Mouse (Mus musculus) thymus, postnatal 4 days (tissue): ENCODE data around the gene Prmt7.
"Not testable (repeated sequence)": the region's sequence is repeated elsewhere in the genome, so short reads cannot be mapped to it uniquely, and the experiment has no call there.

ENCODE experiments used
- DNase-seq: peaks from one replicate; pipeline ENCODE4 v3.0.0; 2021

The Prmt7 gene

DNA sequence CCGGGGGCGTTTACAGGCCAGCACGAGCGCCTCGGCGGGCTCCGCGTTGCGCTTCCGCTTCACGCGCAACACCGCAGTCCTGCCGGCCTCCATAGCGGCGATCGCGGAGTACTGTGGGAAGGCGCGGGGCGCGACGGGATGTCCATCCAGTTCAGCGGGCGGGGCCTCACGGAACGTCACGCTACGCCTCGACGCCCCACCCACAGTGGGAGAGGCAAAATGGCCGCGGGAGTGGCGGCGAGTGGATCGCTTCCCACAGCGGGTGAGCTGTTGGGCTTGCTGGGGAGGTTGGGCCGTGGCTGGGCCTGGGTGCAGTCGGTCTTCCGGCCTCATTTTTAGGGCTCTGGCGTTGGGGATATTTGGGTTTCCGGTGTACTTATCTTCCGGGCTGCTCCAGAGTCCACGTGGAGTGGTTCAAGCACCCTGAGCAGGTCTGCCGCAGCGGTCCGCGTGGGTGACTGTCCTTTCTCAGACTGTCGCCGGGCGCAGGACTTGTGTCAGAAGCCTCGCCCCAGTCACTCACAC lies at the start of gene Prmt7, which contains the start of gene Slc7a6os:
Prmt7 (plus strand) TSS at position 116 of the 525 bp plus-strand sequence.
Slc7a6os (minus strand) TSS at position 115 of the 525 bp plus-strand sequence.
- DNase-seq: peak; percentile 96

DNA sequence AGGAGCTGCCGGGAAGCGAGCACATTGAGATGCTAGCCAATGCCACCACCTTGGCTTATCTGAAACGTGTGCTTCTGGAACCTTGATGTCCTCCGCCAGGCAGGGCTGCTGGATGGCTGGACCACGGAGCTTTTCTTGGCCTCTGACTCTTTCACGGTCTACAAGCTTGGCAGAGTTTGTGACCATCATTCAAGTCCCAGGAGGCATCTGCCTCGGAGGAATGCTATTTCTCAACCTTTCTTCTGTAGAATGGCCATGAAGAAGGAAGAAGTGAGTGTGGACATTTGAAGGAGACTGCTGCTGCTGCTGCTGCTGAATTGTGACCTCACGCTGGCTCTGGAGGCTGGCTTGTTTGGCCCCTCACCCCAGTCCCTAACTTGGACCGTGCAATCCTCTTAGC lies 47.5 kb upstream of the Prmt7 start:
- DNase-seq: no peak

DNA sequence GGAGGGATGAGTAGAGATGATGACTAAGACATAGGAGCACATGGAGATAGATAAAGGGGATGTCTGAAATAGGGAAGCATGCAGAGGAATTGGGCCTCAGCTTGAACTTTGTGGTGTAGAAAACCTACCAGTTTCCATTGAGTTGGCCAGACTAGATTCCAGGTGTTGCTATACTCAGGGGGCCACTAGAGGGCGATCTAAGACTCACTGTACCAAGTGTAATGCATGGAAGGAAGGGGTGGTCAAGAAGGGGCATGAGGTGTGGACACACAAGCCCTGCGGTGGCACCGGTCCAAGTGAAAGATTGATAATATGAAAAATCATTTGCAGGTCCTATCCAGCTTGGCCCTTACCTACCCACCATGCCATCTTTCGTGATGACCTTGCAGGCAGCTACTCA lies 45.3 kb upstream of the Prmt7 start:
- peak; percentile 86 for DNase-seq

DNA sequence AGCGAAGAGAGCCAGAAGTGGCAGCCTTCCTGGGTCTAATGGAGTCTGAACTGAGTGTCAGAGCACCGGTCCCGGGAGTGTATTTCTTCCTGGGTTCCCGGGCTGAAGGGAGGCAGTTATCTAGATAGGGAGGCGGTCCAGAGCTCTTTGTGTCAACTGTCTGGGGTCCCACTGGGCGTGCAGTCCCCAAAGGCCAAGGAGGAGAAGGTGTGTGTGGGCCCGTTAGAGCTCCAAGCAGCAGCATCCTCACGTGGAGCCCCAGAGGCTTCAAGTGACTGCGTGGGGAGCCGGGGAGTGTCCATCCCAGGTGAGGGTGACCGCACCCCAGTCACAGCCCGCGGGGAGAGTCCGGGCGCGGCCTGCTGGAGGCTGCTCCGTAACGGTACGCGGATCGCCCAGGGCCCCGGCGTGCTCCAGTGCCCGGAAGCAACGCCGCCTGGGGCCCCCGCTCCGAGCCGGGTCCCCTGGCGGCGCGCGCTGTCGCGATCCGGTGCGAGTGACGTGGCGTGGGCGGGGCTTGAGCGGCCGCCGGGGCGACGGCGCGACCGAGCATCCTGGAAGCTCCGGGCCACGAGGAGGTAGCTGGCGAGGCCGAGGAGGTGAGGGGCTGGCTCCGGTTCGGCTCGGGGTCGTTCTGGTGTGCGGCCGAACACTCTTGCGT lies 42.2 kb upstream of the Prmt7 start, which contains the start of gene Slc7a6:
Slc7a6 (plus strand) TSS at position 502 of the 661 bp plus-strand sequence.
- DNase-seq: peak; percentile 98

DNA sequence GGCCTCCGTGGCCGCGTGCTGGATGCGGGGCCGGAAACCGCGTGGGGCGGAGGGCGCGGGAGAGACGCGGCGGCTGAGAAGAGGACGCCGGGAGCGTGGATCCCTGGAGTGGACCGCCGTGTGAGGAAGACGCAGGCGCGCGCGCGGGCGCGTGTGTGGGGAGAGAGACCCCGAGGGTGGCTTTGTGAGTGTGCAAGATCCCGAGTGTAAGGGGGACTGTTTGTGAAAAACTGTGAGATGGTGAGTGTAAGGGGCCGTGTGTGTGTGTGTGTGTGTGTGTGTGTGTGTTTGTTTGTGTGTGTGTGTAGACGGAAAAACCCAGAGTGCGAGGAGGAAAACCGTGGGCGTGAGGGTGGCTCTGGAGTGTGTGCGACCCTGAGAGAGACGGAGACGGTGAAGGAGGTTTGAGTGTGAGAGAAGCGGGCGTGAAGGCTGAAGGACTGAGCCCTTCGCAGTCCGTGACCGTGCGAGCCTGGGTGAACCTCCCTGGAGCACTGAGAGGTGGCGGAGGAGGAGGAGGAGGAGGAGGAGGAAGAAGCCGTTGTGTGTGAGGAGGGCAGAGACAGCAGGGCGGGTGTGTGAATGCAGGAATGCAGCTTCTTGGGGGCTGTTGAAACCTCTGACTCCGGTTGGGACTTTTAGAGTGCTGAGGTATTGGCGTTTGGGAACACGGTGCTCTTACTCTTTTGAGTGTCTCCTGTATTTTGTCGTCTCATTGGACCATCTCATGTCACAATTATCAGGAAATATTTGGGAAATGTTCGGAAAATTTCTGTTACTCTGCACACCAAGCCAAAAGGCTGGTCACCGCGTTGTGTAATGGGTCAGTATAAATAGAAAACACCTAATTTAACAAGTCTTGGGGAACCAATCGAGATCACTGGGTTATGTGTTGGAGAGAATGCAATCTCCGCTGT lies 41.5 kb upstream of the Prmt7 start:
- DNase-seq: peak; percentile 65

DNA sequence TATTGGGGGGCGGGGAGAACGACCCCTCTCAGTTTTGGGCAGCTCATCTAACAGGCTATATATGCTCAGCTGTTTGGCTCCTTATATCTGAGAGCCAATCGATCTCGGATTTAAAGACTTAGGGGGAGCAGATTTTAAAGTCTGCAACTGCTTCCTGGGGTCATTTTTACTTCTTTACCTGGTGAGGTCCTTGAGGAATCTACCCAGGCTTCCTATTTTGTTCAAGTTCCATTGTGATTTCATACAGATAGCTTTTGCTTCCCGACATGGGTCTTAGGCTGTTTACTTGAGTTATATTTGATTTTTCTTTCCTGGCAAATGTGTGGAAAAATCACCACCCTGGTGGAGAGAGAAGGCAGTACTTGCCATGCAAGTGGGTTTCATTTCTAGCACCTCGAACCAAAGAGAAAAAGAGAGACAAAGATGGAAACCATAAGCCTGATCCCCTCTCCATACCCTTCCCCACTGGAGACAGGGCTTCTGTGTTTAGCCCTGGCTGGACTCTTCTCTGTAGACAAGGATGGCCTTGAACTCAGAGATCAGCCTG lies 40.7 kb upstream of the Prmt7 start:
- DNase-seq: no peak

DNA sequence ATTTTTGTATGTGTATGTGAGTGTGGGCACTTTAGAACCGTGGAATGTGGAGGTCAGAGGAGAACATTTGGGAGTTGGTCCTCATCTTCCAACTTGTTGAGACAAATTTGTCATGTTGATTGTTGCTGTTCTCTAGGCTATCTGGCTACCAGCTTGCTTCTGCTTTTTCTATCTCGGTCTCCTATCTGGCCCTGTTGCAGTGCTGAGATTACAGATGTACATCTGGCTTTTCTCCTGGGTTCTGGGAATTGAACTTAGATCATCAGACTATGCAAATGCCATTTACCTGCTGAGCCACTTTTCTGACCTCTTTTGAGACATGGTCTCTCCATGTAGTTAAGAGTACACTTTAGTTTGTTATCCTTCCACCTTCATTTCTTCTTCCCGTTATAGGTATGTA lies 37.2 kb upstream of the Prmt7 start:
- DNase-seq: no peak

DNA sequence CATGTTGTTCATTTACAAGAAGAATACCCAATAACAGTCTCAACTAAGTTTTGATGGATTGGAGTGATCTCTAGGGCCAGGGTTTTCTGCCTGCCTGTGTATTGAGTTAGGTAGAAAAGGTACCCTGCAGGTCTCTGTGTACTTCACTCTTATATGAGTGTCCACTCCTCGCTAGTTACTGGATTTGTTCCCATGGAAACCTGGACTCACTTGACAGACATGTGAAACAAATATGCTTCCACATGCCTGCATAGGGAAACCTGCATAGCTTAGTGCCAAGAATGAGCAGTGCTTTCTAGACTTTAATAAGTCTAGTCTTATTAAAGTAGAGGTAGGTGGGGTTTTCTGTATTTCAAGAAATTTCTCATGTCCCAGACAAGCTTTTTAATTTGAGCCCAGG lies 33.8 kb upstream of the Prmt7 start:
- no peak for DNase-seq

DNA sequence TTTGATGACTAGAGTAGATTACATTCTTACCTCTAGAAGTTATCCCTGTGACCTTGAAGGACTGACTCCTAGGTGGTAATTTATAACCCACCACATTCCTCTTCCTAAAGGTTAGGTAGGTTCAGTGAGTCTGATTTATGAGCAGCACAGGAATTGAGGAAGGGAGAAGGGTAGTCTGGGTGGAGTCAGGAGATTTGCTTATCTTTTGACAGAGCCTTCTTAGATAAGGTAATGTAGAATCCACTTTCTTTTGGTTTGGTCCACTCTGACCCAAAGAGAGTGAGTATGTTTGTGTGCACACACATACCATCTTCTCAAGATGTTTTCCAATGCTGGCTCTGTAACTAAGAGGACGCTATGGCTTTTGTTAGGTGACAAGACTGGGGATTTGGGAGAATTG lies 33.1 kb upstream of the Prmt7 start:
- DNase-seq: no peak

DNA sequence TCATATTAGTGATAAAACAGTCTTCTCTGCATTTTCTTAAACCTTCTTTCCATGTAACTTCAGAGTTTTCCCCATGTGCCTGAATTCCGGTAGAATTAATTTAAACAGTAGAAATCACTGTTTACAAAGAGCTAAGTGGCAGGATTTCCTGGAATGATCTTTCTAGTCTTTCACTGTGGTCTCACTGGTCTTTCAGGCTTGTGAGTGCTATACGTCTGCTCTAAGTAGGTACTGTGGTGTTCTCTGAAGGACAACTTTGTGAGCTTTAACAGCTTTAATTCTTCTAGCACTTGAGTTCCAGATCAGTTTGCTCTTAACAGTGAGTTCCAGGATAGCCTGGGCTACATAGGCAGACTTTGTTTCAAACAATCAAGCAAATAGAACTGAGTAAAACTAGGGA lies 32.3 kb upstream of the Prmt7 start:
- no peak for DNase-seq

DNA sequence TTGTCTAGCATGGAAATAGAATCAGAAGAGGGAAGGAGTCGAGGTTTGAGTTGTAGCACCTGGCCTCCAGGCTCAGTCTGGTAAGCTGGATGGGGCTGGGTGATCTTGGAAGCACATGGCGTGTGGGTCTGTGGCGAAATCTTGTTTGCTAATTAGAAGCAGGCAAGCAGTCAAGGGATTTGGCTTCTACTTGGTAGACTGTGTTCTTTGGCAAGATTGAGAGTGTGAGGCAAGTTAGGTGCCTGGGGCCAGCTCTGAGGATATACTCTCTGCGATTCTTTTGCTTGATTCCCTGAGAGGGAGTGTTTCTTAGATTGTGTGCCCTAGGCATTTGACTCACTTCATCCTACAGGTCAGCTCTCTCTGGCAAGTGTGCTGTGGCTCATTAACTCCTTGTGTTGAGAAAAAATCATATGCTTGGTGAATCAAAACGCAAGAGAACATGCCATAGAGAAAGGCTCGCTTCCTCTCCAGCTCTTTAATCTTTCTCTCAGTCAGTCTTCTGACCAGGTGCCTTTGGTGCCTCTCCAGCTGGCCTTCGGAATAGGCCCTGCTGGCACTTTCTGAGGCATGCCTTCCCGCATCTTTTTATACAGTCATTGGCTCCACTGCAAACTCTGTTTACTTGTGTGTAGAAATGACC lies 25.0 kb upstream of the Prmt7 start:
- DNase-seq: no peak

DNA sequence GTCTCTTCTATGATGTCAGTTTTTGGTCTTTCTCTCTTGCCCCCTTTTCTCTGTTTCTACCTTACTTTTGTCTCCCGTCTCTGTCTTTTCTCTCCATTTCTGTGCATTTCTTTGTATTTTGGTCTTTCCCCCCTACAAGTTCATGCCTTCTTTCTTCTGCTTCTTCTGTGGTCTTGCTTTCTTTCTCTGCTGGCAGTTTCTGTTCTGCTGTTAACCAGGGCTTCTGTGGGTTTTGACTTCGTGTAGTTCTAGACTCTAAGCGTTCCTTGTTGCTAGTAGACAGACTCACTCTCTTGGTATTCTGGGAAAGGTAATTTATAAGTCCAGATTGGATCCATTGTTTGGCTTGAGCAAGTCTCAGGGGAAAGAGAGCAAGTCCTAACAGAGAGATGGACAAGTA lies 24.3 kb upstream of the Prmt7 start:
- DNase-seq: no peak

DNA sequence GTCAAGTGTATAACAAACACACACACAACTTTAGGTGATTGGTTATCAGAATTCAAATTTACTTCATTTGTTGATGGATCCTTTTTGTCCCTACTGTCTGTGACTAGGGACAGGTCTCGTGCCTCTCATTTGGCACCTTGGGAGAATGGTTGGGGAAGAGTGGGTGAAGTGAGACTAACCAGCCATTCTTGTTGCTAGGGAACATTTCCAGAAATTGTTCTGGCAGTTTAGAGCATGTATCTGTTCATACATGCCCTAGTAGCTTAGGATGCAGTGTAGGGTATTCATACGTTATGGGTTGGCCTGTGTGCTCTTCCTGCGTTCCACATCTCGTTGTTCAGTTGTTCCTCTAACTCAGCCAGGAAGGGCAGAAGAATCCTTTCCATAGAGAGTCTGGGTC lies 21.6 kb upstream of the Prmt7 start:
- no peak for DNase-seq

DNA sequence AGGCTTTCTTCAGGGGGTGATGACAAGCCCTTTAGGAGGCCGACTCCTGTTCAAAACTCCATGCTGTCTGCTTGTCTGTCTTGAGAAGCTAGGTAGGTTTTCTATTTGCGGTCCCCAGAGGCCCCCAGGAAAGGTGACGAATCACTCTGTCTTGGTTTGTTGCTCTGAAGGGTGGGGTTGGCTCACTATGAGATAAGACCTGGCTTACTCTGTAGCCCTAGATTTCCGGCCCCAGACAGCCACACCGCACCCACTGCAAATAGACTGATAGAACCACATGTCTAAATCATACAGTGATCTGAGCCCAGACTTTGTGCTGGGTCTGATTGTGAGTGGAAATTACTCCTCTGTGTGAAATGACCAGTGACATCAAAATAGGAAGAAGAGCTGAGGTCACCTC lies 19.1 kb upstream of the Prmt7 start:
- DNase-seq: no peak

DNA sequence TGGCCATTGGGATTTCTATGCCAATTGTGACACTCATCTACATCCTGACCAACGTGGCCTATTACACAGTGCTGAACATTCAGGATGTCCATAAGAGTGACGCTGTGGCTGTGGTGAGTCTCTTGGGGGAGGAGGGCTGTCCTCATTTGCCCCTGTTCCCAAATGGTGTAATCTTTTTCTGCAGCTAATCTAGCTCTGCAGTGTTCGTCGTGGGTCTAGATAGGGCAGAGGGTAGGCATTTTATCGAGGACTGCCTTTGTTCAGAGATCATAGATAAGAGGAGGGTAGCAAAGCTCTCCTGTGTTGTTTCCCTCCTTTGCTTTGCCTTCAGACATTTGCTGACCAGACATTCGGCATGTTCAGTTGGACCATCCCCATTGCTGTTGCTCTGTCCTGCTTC lies 17.6 kb upstream of the Prmt7 start:
- no peak for DNase-seq

DNA sequence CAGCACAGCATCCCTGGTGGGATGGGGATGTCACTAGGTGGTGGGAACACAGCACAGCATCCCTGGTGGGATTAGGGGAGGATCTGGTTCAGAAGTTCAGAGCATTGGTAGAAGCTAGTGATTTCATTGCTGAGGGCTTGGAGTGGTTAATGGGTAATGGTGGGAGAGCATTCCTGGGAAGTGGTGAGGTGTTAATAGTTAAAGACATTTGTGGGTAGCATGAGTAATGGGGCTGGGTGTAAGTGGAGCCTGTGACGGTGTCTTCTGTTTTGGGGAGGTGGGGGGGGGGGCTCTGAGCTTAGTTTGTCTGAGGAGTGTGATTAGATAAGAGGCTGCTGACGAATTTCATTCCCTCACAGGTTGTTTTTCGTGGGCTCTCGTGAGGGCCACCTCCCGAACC lies 16.7 kb upstream of the Prmt7 start:
- no peak for DNase-seq

DNA sequence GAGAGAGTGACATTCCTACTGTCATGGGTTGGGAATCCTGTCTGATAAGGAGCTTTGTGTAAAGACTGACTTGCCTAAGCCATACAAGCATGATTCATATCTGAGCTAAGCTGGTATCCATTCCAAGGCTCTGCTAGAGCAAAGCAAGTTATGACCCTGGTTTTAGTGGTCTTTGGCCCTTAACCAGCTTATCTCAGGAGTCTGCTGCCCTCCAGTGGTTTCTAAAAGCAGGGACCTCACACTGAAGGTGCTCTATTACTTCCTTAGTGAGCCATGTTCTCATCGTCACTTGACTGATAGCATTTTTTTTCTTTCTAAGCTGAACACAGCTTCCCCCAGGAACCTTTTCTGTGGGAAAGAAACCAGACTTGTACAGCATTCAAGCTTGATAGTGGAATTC lies 12.0 kb upstream of the Prmt7 start:
- DNase-seq: peak; percentile 52

DNA sequence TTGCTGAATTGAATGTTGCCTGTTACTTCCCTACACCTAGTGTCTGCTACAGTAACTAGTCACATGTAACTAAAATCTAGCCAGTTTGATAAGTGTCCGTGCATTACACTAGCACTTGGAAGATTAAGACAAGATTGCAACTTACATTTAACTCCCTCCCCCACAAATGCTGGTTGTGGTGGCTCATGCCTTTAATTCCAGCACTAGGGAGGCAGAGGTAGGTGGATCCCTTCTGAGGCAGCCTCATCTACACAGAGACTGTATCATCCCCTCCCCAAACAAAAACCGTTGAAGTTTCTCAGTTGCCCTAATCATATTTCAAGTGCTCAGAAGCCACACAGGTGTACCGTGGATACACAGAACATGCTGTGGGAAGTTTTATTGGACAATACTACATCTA lies 11.1 kb upstream of the Prmt7 start:
- not testable (repeated sequence) for DNase-seq

DNA sequence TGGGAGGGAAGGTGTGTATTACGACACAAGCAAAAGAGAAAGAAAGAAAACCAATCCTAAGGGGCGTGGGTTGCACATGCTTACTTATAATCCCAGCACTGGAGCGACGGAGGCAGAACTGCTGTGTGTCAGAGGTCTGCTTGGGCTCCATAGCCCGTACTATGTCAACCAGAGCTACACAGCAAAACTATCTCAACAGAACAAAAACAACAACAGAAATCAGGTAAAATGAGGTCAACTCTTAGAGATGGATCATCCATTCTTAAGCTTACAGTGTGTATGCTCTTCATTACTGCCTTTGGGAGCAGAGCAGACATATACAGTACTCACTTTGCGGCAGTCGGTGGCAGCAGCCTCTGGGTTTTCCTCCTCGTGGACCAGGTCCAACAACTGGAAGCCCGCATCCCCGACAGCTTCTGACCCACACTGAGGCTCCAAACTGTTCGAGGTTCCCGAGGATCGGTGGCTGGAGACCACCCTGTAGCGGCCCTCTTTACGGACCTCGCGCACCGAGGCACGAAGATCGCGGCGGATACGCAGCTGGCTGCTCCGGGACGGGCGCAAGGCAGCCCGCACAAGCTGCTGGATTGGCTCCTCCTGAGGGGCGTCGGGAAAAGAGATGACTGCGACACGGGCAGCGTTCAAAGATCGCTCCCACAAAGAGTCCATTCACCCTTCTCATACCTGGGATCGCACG lies 553 bp upstream of the Prmt7 start:
- peak; percentile 65 for DNase-seq

DNA sequence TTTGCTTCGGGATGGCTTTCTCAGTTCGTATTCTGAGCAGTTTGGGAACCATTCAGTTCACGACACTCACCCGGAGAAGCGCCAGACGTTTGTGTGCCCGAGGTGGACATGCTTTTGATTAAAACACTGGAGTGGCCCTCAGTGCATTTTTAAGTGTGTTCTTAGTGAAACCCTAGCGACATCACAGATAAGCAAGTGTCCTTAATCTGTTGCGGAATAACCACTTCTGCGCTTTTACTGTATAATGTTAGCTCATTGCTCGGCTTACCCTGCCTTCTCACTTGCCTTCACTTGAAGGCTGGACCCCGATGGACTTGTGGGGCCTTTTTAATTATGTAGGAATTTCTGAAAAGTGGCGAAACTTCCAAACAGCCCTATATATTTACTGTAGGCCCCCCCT lies 685 bp downstream of the Prmt7 start:
- DNase-seq: no peak

DNA sequence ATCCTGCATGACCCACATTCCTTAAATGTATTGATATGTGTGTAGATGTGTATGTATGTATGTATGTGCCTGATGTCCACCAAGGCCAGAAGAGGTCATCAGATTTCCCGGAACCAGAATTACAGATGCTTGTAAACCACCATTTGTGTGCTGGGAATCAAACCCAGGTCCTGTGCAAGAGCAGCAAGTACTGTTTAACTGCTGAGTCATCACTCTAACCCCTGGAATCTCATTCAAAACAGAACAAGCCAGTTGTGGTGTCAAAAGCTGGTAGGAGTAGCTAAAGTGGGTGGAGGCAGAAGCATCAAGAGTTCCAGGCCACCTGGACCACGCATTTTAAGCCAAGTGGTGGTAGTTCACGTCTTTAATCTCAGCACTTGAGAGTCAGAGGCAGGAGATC lies 3.2 kb downstream of the Prmt7 start:
- DNase-seq: no peak

DNA sequence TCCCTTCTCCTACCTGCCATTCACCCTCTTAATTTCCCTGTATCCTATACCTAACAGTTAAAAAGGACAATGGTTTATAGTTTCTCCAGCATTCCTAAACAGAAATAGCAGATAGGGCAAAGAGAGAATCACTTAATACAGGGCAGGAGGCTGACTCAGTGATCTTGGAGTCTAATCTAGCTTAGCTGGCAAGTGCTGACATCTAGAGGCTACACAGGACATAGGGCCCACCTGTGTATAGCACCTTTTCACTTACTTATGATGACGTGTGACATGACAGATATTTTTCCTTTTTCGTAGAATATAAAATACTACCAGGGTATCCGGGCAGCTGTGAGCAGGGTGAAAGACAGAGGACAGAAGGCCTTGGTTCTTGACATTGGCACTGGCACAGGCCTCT lies 8.9 kb downstream of the Prmt7 start:
- no peak for DNase-seq

DNA sequence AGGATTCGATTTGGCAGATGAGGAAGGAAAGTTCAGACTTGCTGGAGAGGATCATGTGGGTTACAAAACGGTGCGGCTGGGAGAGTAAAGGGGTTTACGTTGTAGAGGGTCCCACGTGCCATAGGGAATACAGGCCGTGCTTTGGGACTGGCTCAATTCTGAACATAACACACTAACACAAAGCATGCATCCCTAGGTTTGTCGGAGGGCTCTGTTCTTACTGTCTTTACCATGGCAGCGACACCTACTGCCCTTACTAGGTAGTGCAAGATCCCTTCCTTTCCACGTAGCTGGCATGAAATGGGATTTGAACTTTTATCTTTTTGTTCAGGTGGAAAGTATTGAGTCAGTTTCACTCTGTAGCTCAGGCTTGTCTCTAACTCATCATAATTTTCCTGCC lies 15.9 kb downstream of the Prmt7 start:
- peak; percentile 71 for DNase-seq
